Mouse (Mus musculus) lung, postnatal 0 days (tissue): Measurements from ENCODE around the gene Serpinb9. TPM values are rescaled to one million over a fixed set of nuclear protein-coding genes. Genes with fewer than 3 reads are reported as not detected.

ENCODE experiments used
- ATAC-seq: fragments of 200-750 bp; cut with Nextera tagmentation; 2 replicates; pipeline ENCODE4 v1.8.0; 2017; ENCODE audit warnings: moderate library complexity
- DNase-seq: peaks from one replicate; pipeline ENCODE4 v3.0.0-alpha.2; 2016; ENCODE audit warnings: low spot score
- H3K27ac ChIP-seq: fragments of 300-500 bp; sonication (generic); 2 replicates; pipeline ENCODE4 v1.5.1; 2014; ENCODE audit warnings: antibody characterized with exemption, mild to moderate bottlenecking, low read length, mixed read lengths
- H3K27me3 ChIP-seq: fragments of 300-500 bp; sonication (generic); replicated peaks from 2 replicates; pipeline ENCODE4 v1.6.1; 2014; ENCODE audit warnings: low read length, mixed read lengths; ENCODE audit not compliant: insufficient read depth
- H3K36me3 ChIP-seq: fragments of 300-500 bp; sonication (generic); 2 replicates; pipeline ENCODE4 v1.6.1; 2014; ENCODE audit warnings: low read length, mixed read lengths; ENCODE audit not compliant: insufficient read depth
- H3K4me1 ChIP-seq: fragments of 300-500 bp; sonication (generic); 2 replicates; pipeline ENCODE4 v1.6.1; 2014; ENCODE audit warnings: antibody characterized with exemption, low read depth, low read length, mixed read lengths; ENCODE audit not compliant: insufficient read depth
- H3K4me2 ChIP-seq: fragments of 300-500 bp; sonication (generic); replicated peaks from 2 replicates; pipeline ENCODE4 v1.6.1; 2014; ENCODE audit warnings: low read depth, mild to moderate bottlenecking, low read length, moderate library complexity, mixed read lengths
- H3K4me3 ChIP-seq: fragments of 300-500 bp; sonication (generic); 2 replicates; pipeline ENCODE4 v1.5.1; 2014; ENCODE audit warnings: low read depth, low read length
- H3K9ac ChIP-seq: fragments of 300-500 bp; sonication (generic); replicated peaks from 2 replicates; pipeline ENCODE4 v1.6.1; 2014; ENCODE audit warnings: low read depth, mild to moderate bottlenecking
- H3K9me3 ChIP-seq: fragments of 300-500 bp; sonication (generic); 2 replicates; pipeline ENCODE4 v1.6.1; 2016; ENCODE audit warnings: low read length, mixed read lengths
- CTCF ChIP-seq: IDR thresholded peaks from 2 replicates; pipeline ENCODE4 v1.5.1; 2016; ENCODE audit warnings: antibody characterized with exemption, mild to moderate bottlenecking
- EP300 ChIP-seq: IDR thresholded peaks from 2 replicates; pipeline ENCODE4 v1.6.1; 2016; ENCODE audit warnings: antibody characterized with exemption, mild to moderate bottlenecking, control low read depth
- WGBS: fragments of 180-500 bp; shearing (Covaris S2); extraction: QIAGEN DNeasy Blood & Tissue Kit; methylation state at CpG from one replicate; pipeline ENCODE4 v1.1.7; 2014; 5-methylcytosine and 5-hydroxymethylcytosine counted together
- polyA plus RNA-seq: library from polyadenylated mRNA; unstranded; fragments of >200 nt; fragmentation: Nextera tagmentation; extraction: Ambion mirVana; gene quantifications from 2 replicates; pipeline ENCODE4 v1.2.1, GENCODE M21; 2015

The Serpinb9 gene
- polyA plus RNA-seq, 1 experiment from 2014 or later: 83.1 TPM

- peak overlapping the region; percentile 57 for H3K27ac ChIP-seq
- peak; percentile 67 for DNase-seq
- H3K4me2 ChIP-seq: no peak overlapping the region
- 49% methylated on average over 2 of the region's 2 CpGs for WGBS
- H3K9ac ChIP-seq: no peak overlapping the region
- H3K9me3 ChIP-seq: no peaks in the 10 kb centered on the region
- H3K27me3 ChIP-seq: no peaks in the 10 kb centered on the region
- no peak overlapping the region for H3K4me3 ChIP-seq
- H3K4me1 ChIP-seq: peaks cover 9% of the 10 kb centered on the region; the same call in 1 of the 2 replicates
- peak; percentile 82 for ATAC-seq
- TF ChIP-seq CTCF (no peak), EP300 (peak; percentile 75)
- peaks cover 9% of the 10 kb centered on the region; the same call in 1 of the 2 replicates for H3K36me3 ChIP-seq
Measured at GRCm38 (mm10) chr13:32974268-32974667, 28.8 kb upstream of the Serpinb9 start.

GRCm38 (mm10) chr13:32974889-32975460, 28.1 kb upstream of the Serpinb9 start:
- Histone ChIP-seq H3K4me3 (no peak overlapping the region), H3K27me3 (no peaks in the 10 kb centered on the region), H3K4me1 (peaks cover 5% of the 10 kb centered on the region; the same call in 1 of the 2 replicates), H3K9me3 (no peaks in the 10 kb centered on the region), H3K4me2 (no peak overlapping the region), H3K9ac (no peak overlapping the region), H3K36me3 (peaks cover 9% of the 10 kb centered on the region; the same call in 1 of the 2 replicates), H3K27ac (peak overlapping the region; percentile 58)
- 26% methylated on average over 3 of the region's 3 CpGs for WGBS
- TF ChIP-seq EP300 (peak; percentile 96), CTCF (no peak)
- DNase-seq: peak; percentile 76
- ATAC-seq: peak; percentile 91

DNA sequence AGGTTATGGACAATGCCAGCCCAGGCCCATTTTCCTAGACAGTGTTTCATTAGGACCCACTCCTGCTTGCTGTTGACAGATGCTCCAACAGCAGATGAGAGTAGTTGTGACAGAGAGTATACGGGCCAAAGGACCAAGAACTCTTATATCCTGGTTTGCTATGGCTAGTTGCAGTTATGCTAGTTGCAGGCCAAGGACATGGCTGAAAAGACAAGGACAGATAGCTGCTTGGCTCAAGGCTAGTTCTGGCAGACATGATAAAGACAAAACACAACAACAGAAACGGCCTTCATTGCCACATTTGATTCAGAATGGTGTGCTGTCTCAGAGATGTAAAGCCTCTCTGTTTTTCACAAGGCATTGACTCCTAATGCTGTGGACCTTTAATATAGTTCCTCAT, 27.3 kb upstream of the Serpinb9 start:
- Histone ChIP-seq H3K4me2 (no peak overlapping the region), H3K36me3 (peaks cover 3% of the 10 kb centered on the region; the same call in 1 of the 2 replicates), H3K9me3 (no peaks in the 10 kb centered on the region), H3K27me3 (no peaks in the 10 kb centered on the region), H3K4me1 (peaks cover 5% of the 10 kb centered on the region; the same call in 1 of the 2 replicates), H3K4me3 (no peak overlapping the region), H3K9ac (no peak overlapping the region), H3K27ac (peak overlapping the region; percentile 58; the same call in 1 of the 2 replicates)
- no peak for DNase-seq
- no peak for ATAC-seq
- TF ChIP-seq EP300: no peak
- no peak for TF ChIP-seq CTCF
- WGBS: 39% methylated on average over 2 of the region's 2 CpGs

DNA sequence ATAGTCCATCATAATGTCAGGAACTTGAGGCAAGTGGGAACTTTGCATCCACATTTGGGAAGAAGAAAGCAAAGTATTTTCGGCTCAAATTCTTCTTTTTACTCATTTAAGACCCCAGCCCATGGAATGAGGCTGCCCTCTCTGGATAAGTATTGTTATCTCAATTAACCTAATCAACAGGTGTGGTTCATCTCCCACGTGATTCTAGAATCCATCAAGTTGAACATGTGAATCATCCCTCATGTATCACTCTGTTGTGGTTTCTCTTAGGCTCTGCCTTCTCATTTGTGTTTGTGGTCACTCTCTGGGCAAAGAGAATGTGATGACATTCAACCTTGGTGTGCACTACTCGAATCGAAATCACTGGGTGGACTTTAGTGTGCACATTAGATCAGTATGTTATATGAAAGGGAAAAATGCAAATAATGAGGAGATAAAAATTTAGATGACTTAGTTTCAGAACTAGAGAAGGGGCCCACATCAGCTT, 20.5 kb upstream of the Serpinb9 start:
- Histone ChIP-seq H3K9me3 (no peaks in the 10 kb centered on the region), H3K4me3 (no peak overlapping the region), H3K9ac (no peak overlapping the region), H3K27me3 (no peaks in the 10 kb centered on the region), H3K27ac (no peak overlapping the region), H3K4me1 (no peaks in the 10 kb centered on the region), H3K36me3 (no peaks in the 10 kb centered on the region), H3K4me2 (no peak overlapping the region)
- DNase-seq (no peak), ATAC-seq (no peak)
- WGBS: 72% methylated on average over 4 of the region's 4 CpGs
- TF ChIP-seq EP300 (no peak), CTCF (no peak)

DNA sequence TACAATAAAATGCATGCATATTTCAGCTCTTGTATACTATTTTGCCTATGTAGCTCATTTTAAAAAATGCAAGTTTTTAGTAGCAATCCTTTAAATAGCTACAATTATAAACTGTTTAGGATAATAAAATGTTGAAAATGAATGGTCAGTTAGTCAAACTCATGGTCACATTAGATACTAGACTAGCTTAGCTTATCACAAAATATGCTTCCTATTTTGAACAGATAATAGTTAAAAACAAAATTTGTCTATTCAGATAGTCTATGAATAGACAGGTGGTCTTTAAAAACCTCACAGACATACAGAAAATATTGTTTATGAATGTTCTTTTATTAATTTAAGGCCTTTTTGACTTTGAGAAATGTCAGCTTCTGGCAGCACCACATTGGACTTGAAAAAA, 16.8 kb upstream of the Serpinb9 start:
- H3K4me3 ChIP-seq: no peak overlapping the region
- no peaks in the 10 kb centered on the region for H3K27me3 ChIP-seq
- H3K4me1 ChIP-seq: no peaks in the 10 kb centered on the region
- H3K9ac ChIP-seq: no peak overlapping the region
- DNase-seq: no peak
- ATAC-seq: no peak
- H3K9me3 ChIP-seq: no peaks in the 10 kb centered on the region
- H3K27ac ChIP-seq: no peak overlapping the region
- TF ChIP-seq EP300 (no peak), CTCF (no peak)
- no peak overlapping the region for H3K4me2 ChIP-seq
- no peaks in the 10 kb centered on the region for H3K36me3 ChIP-seq

DNA sequence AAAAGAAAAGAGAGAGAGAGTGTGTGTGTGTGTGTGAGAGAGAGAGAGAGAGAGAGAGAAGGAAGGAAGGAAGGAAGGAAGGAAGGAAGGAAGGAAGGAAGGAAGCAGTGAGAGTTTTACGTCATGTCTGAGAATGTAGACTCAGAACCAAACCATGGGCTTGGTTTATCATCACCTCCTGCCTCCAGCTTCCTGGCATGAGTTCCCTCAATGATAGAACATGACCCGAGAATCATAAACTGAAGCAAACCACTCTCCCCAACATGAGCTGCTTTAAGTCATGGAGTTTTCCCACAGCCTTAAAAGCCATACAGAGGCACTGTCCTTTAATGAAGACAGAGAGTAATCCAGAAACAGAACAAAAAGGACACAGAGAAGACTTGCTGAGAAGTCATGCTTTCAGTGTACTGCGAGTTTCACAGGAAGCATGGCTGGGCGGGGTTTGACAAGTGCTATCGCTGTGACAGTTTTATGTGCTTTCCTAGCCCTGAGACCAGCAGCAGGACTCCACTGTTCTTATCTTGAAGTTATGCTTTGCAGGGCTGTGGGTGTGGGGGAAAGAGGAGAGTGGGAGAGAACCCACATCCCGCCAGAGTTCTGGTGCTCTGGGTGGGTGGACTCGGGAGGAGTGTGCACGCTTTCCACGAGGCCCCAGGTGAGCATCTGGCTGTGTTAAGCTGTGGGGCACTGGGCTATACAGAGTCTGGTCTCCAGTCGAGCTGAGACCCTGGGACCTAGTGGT, 9.7 kb upstream of the Serpinb9 start:
- 44% methylated on average over 10 of the region's 10 CpGs for WGBS
- Histone ChIP-seq H3K36me3 (no peaks in the 10 kb centered on the region), H3K9ac (no peak overlapping the region), H3K4me1 (no peaks in the 10 kb centered on the region; the same call in 1 of the 2 replicates), H3K4me2 (no peak overlapping the region), H3K9me3 (no peaks in the 10 kb centered on the region), H3K4me3 (no peak overlapping the region), H3K27ac (no peak overlapping the region), H3K27me3 (no peaks in the 10 kb centered on the region)
- TF ChIP-seq EP300 (no peak), CTCF (no peak)
- peak; percentile 31 for DNase-seq
- peak; percentile 37 for ATAC-seq
